Mouse (Mus musculus) kidney, embryonic 16.5 days (tissue): ENCODE data around the gene Ifna13. TPM values are rescaled to one million over a fixed set of nuclear protein-coding genes. Genes with fewer than 3 reads are reported as not detected.
A peak's percentile ranks its signal among the peaks of the same experiment; 100 is the strongest.

ENCODE experiments used
- ATAC-seq: fragments of 200-750 bp; cut with Nextera tagmentation; 2 replicates; pipeline ENCODE4 v1.8.0; 2017; ENCODE audit warnings: moderate TSS enrichment; ENCODE audit not compliant: low FRiP score, low TSS enrichment
- H3K27ac ChIP-seq: fragments of 300-500 bp; sonication (generic); 2 replicates; pipeline ENCODE4 v1.5.1; 2014; ENCODE audit warnings: low read length
- H3K27me3 ChIP-seq: fragments of 300-500 bp; sonication (generic); 2 replicates; pipeline ENCODE4 v1.6.1; 2014; ENCODE audit warnings: low read length, control low read depth, mixed read lengths; ENCODE audit not compliant: insufficient read depth
- H3K36me3 ChIP-seq: fragments of 300-500 bp; sonication (generic); 2 replicates; pipeline ENCODE4 v1.6.1; 2014; ENCODE audit warnings: low read length, control low read depth, mixed read lengths; ENCODE audit not compliant: insufficient read depth
- H3K4me1 ChIP-seq: fragments of 300-500 bp; sonication (generic); 2 replicates; pipeline ENCODE4 v1.6.1; 2014; ENCODE audit warnings: low read length, control low read depth, mixed read lengths; ENCODE audit not compliant: insufficient read depth
- H3K4me2 ChIP-seq: fragments of 300-500 bp; sonication (generic); replicated peaks from 2 replicates; pipeline ENCODE4 v1.6.1; 2014; ENCODE audit warnings: low read depth, low read length
- H3K4me3 ChIP-seq: fragments of 300-500 bp; sonication (generic); 2 replicates; pipeline ENCODE4 v1.5.1; 2014; ENCODE audit warnings: mild to moderate bottlenecking, low read length
- H3K9ac ChIP-seq: fragments of 300-500 bp; sonication (generic); replicated peaks from 2 replicates; pipeline ENCODE4 v1.6.1; 2014; ENCODE audit warnings: low read length
- H3K9me3 ChIP-seq: fragments of 300-500 bp; sonication (generic); 2 replicates; pipeline ENCODE4 v1.6.1; 2016; ENCODE audit warnings: low read length, control low read depth
- WGBS: fragments of 180-500 bp; shearing (Covaris S2); extraction: QIAGEN DNeasy Blood & Tissue Kit; methylation state at CpG from one replicate; pipeline ENCODE4 v1.1.7; 2014; 5-methylcytosine and 5-hydroxymethylcytosine counted together
- polyA plus RNA-seq: library from polyadenylated mRNA; unstranded; fragments of >200 nt; fragmentation: Nextera tagmentation; extraction: Ambion mirVana; gene quantifications from 2 replicates; pipeline ENCODE4 v1.2.1, GENCODE M21; 2015

The Ifna13 gene
- polyA plus RNA-seq, 1 experiment from 2014 or later: not detected

DNA sequence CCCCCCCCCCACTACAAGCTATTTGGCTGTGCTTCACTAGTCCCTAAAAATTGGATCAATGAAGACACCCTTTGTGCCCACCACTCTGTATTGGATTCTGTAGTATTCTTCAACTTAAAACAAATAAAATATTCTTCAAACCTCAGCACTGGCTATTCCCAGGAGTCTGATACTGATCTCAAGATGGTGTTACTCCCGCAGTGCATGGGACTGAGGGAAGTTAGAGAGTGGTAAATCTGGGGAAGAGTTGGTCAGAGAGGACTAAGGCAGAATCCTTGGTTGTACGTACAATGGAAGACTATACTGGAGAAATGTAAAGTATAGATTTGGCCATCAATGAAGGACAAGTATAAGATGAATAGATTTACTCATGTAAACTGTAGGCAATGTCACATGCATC is 1.7 kb downstream of the Ifna13 start:
- Histone ChIP-seq H3K36me3 (no peaks in the 10 kb centered on the region), H3K4me3 (no peak overlapping the region), H3K4me1 (no peaks in the 10 kb centered on the region), H3K4me2 (no peak overlapping the region), H3K27me3 (no peaks in the 10 kb centered on the region), H3K9ac (no peak overlapping the region), H3K27ac (no peak overlapping the region), H3K9me3 (no peaks in the 10 kb centered on the region)
- no peak for ATAC-seq
- WGBS: 19% methylated on average over 2 of the region's 2 CpGs

DNA sequence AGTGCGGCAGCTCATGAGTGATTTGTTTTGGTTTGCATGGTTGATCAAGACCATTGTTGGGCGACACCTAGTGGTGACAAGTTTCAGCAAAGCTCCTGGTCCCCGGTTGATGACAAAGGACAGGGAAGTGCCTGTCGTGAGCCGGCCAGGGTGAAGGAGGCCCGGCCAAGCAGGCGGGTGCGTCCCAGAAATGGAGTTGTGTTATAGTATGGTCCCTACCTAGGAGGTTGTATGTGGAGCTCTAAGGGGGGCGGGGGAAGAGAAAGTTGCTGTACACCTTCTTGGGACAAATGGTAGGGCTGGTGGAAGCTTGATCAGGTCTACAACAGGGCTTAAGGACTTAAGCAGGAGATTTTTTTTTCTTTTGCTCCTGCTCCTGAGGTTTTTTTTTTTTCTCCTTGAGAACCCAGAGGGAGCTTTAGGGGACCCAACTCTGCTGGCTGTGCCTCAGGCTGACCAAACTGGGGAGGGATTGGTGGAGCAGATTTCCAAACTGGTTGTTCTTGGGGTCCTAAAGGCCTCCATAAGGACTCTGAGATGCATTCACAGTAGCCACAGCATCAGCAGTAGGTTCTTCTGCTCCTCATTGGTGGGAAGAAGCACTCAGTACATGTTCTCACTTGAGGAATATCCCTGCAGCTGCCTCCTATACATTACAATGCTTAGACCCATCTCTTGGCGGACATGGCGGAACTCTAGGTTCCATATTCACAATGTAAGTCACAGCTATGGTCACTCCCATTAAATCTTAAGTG is 3.0 kb downstream of the Ifna13 start:
- Histone ChIP-seq H3K4me1 (no peaks in the 10 kb centered on the region), H3K27me3 (no peaks in the 10 kb centered on the region), H3K36me3 (no peaks in the 10 kb centered on the region), H3K27ac (no peak overlapping the region), H3K9ac (peak overlapping the region; percentile 66), H3K9me3 (no peaks in the 10 kb centered on the region), H3K4me3 (peak overlapping the region; percentile 49), H3K4me2 (peak overlapping the region; percentile 54)
- 13% methylated on average over 11 of the region's 11 CpGs for WGBS
- ATAC-seq: peak; percentile 95

- Histone ChIP-seq H3K27ac (no peak overlapping the region), H3K27me3 (no peaks in the 10 kb centered on the region), H3K9me3 (no peaks in the 10 kb centered on the region), H3K9ac (peak overlapping the region; percentile 66), H3K4me3 (peak overlapping the region; percentile 49), H3K4me1 (no peaks in the 10 kb centered on the region), H3K4me2 (peak overlapping the region; percentile 54), H3K36me3 (no peaks in the 10 kb centered on the region)
- no peak for ATAC-seq
- 54% methylated on average over 8 of the region's 8 CpGs for WGBS
These were observed 3.6 kb downstream of the Ifna13 start for GRCm38 (mm10) chr4:88640704-88641076.

- Histone ChIP-seq H3K9ac (no peak within 1 kb of the TSS), H3K9me3 (no peaks in the 10 kb centered on the region), H3K36me3 (no peaks in the 10 kb centered on the region), H3K27ac (no peak within 1 kb of the TSS), H3K4me1 (no peaks in the 10 kb centered on the region), H3K27me3 (no peaks in the 10 kb centered on the region), H3K4me2 (no peak within 1 kb of the TSS), H3K4me3 (no peak within 1 kb of the TSS)
- no peak for ATAC-seq
- 82% methylated on average over 4 of the region's 4 CpGs for WGBS
These were observed 9.9 kb downstream of the Ifna13 start, which contains the start of gene C87499 for GRCm38 (mm10) chr4:88634311-88634710. TSS of gene C87499 (minus strand) at chr4:88634411.

DNA sequence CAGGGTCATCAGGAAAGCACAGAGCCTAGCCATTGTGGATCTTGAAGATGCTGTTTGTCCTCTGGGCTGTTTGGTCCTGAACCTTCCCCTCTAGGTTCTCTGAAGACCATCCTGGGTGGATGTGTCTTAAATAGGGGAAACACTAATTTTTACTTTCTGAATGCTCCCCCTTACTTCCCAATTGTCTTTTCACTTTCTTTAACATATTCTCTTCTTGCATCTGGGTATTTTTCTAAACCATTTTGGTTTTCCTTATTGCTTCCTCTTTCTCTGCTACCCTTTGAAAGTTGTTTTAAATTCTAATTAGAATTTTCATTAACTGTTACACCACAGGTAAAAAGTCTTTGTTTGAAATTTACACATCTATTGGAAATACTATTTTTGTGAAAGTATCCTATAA is 41.0 kb downstream of the Ifna13 start, which contains the start of gene Ifna12:
Ifna12 (minus strand) TSS at position 101 of the 400 bp plus-strand sequence.
- H3K9me3 ChIP-seq: no peaks in the 10 kb centered on the region
- H3K4me2 ChIP-seq: no peak within 1 kb of the TSS
- H3K27ac ChIP-seq: no peak within 1 kb of the TSS
- no peak within 1 kb of the TSS for H3K4me3 ChIP-seq
- no peak for ATAC-seq
- H3K4me1 ChIP-seq: no peaks in the 10 kb centered on the region
- H3K36me3 ChIP-seq: no peaks in the 10 kb centered on the region
- H3K27me3 ChIP-seq: no peaks in the 10 kb centered on the region
- H3K9ac ChIP-seq: no peak within 1 kb of the TSS

Other genes starting within 250 kb of the Ifna13 start
- 20.3 and 21.1 TPM in 2 replicates for gene Hacd4, start 205.5 kb downstream of the Ifna13 start, polyA plus RNA-seq
- gene Ifnb1, start 121.7 kb downstream of the Ifna13 start, polyA plus RNA-seq: not detected in 2 replicates
- not detected in 2 replicates for gene Ifna15, start 86.2 kb downstream of the Ifna13 start, polyA plus RNA-seq
- gene Ifna14, start 72.7 kb downstream of the Ifna13 start, polyA plus RNA-seq: not detected in 2 replicates
- not detected in 2 replicates for gene Ifna9, start 52.1 kb downstream of the Ifna13 start, polyA plus RNA-seq
- gene Ifna12, start 41.1 kb downstream of the Ifna13 start, polyA plus RNA-seq: not detected in 2 replicates
- not detected in 2 replicates for gene C87499, start 10.0 kb downstream of the Ifna13 start, polyA plus RNA-seq
- not detected in 2 replicates for gene Ifna16, start 32.5 kb upstream of the Ifna13 start, polyA plus RNA-seq
- not detected in 2 replicates for gene Ifna2, start 39.5 kb upstream of the Ifna13 start, polyA plus RNA-seq
- not detected in 2 replicates for gene Ifnab, start 46.9 kb upstream of the Ifna13 start, polyA plus RNA-seq
- gene Gm26566, start 77.3 kb upstream of the Ifna13 start, polyA plus RNA-seq: 1.3 and 1.4 TPM in 2 replicates
- gene Klhl9, start 78.0 kb upstream of the Ifna13 start, polyA plus RNA-seq: 95.4 and 97.6 TPM in 2 replicates
- gene Gm13271, start 110.4 kb upstream of the Ifna13 start, polyA plus RNA-seq: not detected in 2 replicates
- gene Gm13283, start 115.7 kb upstream of the Ifna13 start, polyA plus RNA-seq: 0.31 and 0.36 TPM in 2 replicates
- gene Gm13290, start 129.4 kb upstream of the Ifna13 start, polyA plus RNA-seq: not detected in 2 replicates
- not detected in 2 replicates for gene Gm13289, start 132.5 kb upstream of the Ifna13 start, polyA plus RNA-seq
- not detected in 2 replicates for gene Gm13272, start 135.4 kb upstream of the Ifna13 start, polyA plus RNA-seq
- gene Ifnz, start 137.7 kb upstream of the Ifna13 start, polyA plus RNA-seq: 0.58 TPM in 1 of 2 replicates, not detected in the other
- gene Gm13276, start 141.2 kb upstream of the Ifna13 start, polyA plus RNA-seq: 0.37 TPM in 1 of 2 replicates, not detected in the other
- gene Gm13277, start 144.2 kb upstream of the Ifna13 start, polyA plus RNA-seq: not detected in 2 replicates
- not detected in 2 replicates for gene Gm13278, start 147.1 kb upstream of the Ifna13 start, polyA plus RNA-seq
- gene Gm13275, start 150.0 kb upstream of the Ifna13 start, polyA plus RNA-seq: not detected in 2 replicates
- not detected in 2 replicates for gene Gm13279, start 152.9 kb upstream of the Ifna13 start, polyA plus RNA-seq
- gene Gm13285, start 155.2 kb upstream of the Ifna13 start, polyA plus RNA-seq: 0.96 and 1.8 TPM in 2 replicates
- gene Gm13287, start 158.8 kb upstream of the Ifna13 start, polyA plus RNA-seq: not detected in 2 replicates
- 0.05 TPM in 1 of 2 replicates, not detected in the other for gene Gm13288, start 161.1 kb upstream of the Ifna13 start, polyA plus RNA-seq
- not detected in 2 replicates for gene Ifna7, start 171.8 kb upstream of the Ifna13 start, polyA plus RNA-seq
- not detected in 2 replicates for gene Ifna11, start 175.5 kb upstream of the Ifna13 start, polyA plus RNA-seq
- not detected in 2 replicates for gene Ifna6, start 183.0 kb upstream of the Ifna13 start, polyA plus RNA-seq
- gene Ifna5, start 191.1 kb upstream of the Ifna13 start, polyA plus RNA-seq: not detected in 2 replicates
- gene Ifna4, start 197.4 kb upstream of the Ifna13 start, polyA plus RNA-seq: not detected in 2 replicates
- not detected in 2 replicates for gene Ifna1, start 205.6 kb upstream of the Ifna13 start, polyA plus RNA-seq
- not detected in 2 replicates for gene Ifne, start 235.7 kb upstream of the Ifna13 start, polyA plus RNA-seq